Mouse (Mus musculus): Measurements from ENCODE around the gene Slc7a15. TPM values are rescaled to one million over a fixed set of nuclear protein-coding genes. Genes with fewer than 3 reads are reported as not detected.

Slc7a15 gene
- polyA plus RNA-seq, 1 experiment from 2014 or later, result 0.05 TPM

DNA sequence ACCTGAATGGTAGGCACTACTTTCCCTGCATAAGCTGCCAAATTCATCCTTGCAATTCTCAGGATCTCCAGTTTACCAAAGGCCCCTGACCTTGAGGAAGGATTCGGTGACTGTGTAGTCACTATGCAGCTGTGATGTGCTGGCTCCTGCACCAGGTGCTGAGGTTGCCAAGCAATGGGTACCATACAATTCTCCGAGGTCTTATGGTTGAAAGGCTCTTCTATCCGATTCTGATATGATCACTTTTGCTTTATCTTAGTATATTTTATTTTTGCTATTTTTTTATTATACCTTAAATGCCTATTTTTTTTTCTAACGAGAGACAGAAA lies 110.2 kb downstream of the Slc7a15 start:
- no peaks in the 10 kb centered on the region for H3K27me3 ChIP-seq (ENCODE audit: insufficient read depth, low read length)
- TF ChIP-seq CTCF (IDR thresholded peaks at IDR 0.05; ENCODE audit: low read depth), result no peak
- no peak overlapping the region for H3K27ac ChIP-seq
- no peaks in the 10 kb centered on the region for H3K9me3 ChIP-seq (replicated peaks; ENCODE audit: low read length)
- no peak overlapping the region for H3K9ac ChIP-seq (ENCODE audit: low read depth, low read length)
- DNase-seq (ENCODE audit: low spot score) (no peak), ATAC-seq (replicated peaks; ENCODE audit: low FRiP score, low read depth) (peak; percentile 25; the same call in 1 of the 2 replicates)
- no peak overlapping the region for H3K4me2 ChIP-seq (ENCODE audit: low read length)
- 0 out of 2 replicates have a peak, but pooled peaks cover 5% of the 10 kb centered on the region for H3K4me1 ChIP-seq (replicated peaks; ENCODE audit: insufficient read depth, low read length)
- H3K36me3 ChIP-seq (ENCODE audit: insufficient read depth, low read length), result no peaks in the 10 kb centered on the region
- WGBS, result 79% methylated on average over 4 of the region's 4 CpGs
- no peak overlapping the region for H3K4me3 ChIP-seq (replicated peaks; ENCODE audit: low read depth, low read length)

DNA sequence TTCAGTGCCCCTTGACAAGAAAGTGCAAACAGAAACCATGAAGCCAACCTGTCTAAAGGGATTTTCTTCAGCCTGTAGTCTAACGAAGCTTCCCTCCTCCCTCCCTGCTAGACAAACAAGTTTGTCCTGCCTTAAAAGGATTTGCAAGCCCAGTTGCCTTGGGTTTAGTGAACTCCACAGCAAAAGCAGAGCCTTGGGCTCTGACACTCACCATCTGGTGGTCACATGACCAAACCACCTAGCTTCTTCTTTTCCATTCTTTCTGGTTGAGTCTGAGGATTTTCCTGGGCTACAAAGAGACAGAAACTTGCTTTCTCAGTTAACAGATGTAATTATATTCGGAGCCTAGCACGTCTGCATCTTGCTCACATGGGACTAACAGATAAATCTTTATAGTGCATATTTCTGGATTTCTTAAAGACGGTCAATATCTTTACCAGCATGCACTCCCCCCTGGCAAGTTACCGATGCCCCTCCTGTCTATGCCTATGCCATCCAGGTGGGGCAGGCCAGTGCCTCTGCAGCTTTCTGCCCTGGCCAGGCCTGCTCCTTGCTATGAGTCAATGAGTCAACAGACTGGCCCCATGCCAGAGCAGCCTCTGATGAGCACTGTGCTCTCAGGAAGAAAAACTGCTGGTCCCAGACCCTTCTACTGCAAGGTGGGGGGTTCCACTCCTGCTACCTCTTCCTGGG lies 110.8 kb downstream of the Slc7a15 start:
- no peaks in the 10 kb centered on the region for H3K36me3 ChIP-seq (ENCODE audit: insufficient read depth, low read length)
- 52% methylated on average over 5 of the region's 5 CpGs for WGBS
- DNase-seq (ENCODE audit: low spot score) (no peak), ATAC-seq (replicated peaks; ENCODE audit: low FRiP score, low read depth) (peak; percentile 85; the same call in 1 of the 2 replicates)
- 0 out of 2 replicates have a peak, but pooled peaks cover 5% of the 10 kb centered on the region for H3K4me1 ChIP-seq (replicated peaks; ENCODE audit: insufficient read depth, low read length)
- no peak overlapping the region for H3K4me2 ChIP-seq (ENCODE audit: low read length)
- no peak for TF ChIP-seq CTCF (IDR thresholded peaks at IDR 0.05; ENCODE audit: low read depth)
- H3K9ac ChIP-seq (ENCODE audit: low read depth, low read length), result no peak overlapping the region
- H3K27ac ChIP-seq, result no peak overlapping the region
- H3K9me3 ChIP-seq (replicated peaks; ENCODE audit: low read length), result no peaks in the 10 kb centered on the region
- H3K4me3 ChIP-seq (replicated peaks; ENCODE audit: low read depth, low read length), result no peak overlapping the region
- no peaks in the 10 kb centered on the region for H3K27me3 ChIP-seq (ENCODE audit: insufficient read depth, low read length)

DNA sequence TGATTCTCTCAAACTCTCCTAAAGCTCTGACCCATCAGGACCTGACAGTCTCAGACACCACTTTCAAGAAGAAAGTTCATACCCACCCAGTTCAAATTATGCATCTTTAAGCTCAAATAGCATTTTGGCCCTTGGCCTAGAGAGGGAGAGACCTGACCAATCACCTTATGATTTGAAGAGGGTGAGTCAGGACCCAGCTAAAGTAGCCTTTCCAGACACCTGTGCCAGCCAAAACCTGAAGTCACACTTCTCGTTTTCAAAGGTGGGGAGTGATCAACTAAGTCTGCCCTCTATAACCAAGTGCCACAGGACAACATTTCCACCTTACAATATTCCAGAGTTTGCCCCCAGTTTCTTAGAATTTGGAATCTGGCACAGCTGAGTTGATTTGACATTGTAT lies 111.6 kb downstream of the Slc7a15 start:
- ATAC-seq (replicated peaks; ENCODE audit: low FRiP score, low read depth) (no peak), DNase-seq (ENCODE audit: low spot score) (no peak)
- Histone ChIP-seq H3K4me3 (replicated peaks; ENCODE audit: low read depth, low read length) (no peak overlapping the region), H3K36me3 (ENCODE audit: insufficient read depth, low read length) (no peaks in the 10 kb centered on the region), H3K9me3 (replicated peaks; ENCODE audit: low read length) (no peaks in the 10 kb centered on the region), H3K4me2 (ENCODE audit: low read length) (no peak overlapping the region), H3K27ac (no peak overlapping the region), H3K27me3 (ENCODE audit: insufficient read depth, low read length) (no peaks in the 10 kb centered on the region), H3K4me1 (replicated peaks; ENCODE audit: insufficient read depth, low read length) (0 out of 2 replicates have a peak, but pooled peaks cover 5% of the 10 kb centered on the region), H3K9ac (ENCODE audit: low read depth, low read length) (no peak overlapping the region)
- 73% methylated on average over 1 of the region's 1 CpGs for WGBS
- TF ChIP-seq CTCF (IDR thresholded peaks at IDR 0.05; ENCODE audit: low read depth), result no peak

DNA sequence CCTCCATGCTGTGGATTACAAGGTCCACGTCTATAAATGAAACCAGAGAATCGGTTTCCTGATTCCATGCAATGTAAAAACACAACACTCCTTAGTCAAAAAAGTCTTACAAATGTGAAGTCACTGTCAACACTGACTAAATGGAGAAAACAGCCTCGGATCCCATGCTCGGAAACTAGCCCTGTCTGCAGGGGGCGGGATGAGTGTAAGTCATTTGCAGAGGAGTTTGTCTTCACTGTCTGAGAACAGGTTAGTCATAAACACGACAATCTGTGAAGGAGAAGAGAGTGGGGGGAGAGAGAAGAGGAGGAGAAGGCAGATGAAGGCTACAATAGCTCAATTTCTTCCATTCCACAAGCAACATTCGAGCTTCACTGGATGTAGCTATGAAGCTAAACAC lies 113.6 kb downstream of the Slc7a15 start:
- Histone ChIP-seq H3K9me3 (replicated peaks; ENCODE audit: low read length) (no peaks in the 10 kb centered on the region), H3K4me3 (replicated peaks; ENCODE audit: low read depth, low read length) (no peak overlapping the region), H3K4me2 (ENCODE audit: low read length) (no peak overlapping the region), H3K4me1 (replicated peaks; ENCODE audit: insufficient read depth, low read length) (0 out of 2 replicates have a peak, but pooled peaks cover 5% of the 10 kb centered on the region), H3K27ac (no peak overlapping the region), H3K9ac (ENCODE audit: low read depth, low read length) (no peak overlapping the region), H3K36me3 (ENCODE audit: insufficient read depth, low read length) (no peaks in the 10 kb centered on the region), H3K27me3 (ENCODE audit: insufficient read depth, low read length) (no peaks in the 10 kb centered on the region)
- ATAC-seq (replicated peaks; ENCODE audit: low FRiP score, low read depth), result no peak
- no peak for DNase-seq (ENCODE audit: low spot score)
- 71% methylated on average over 7 of the region's 7 CpGs for WGBS
- TF ChIP-seq CTCF (IDR thresholded peaks at IDR 0.05; ENCODE audit: low read depth), result no peak

DNA sequence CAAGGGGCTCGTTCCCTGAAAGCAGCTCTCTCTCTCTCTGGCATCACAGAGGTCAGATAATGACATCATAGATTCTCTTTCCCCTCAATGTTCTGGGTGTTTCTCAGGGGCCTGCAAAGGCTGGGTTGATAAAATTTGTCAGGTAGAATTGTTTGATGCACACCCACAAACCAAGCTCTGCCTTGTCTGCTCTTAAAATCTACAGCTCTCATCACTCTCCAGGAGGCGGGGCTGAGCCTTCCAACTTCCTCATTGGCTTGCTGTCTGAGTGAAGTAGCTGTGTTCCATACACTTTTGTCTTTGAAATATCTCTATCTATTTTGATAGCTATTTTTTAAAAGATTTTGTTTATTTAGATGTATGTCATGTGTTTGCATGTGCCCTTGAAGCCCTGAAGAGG lies 116.7 kb downstream of the Slc7a15 start:
- H3K9ac ChIP-seq (ENCODE audit: low read depth, low read length), result no peak overlapping the region
- H3K9me3 ChIP-seq (replicated peaks; ENCODE audit: low read length), result no peaks in the 10 kb centered on the region
- no peak overlapping the region for H3K4me3 ChIP-seq (replicated peaks; ENCODE audit: low read depth, low read length)
- TF ChIP-seq CTCF (IDR thresholded peaks at IDR 0.05; ENCODE audit: low read depth), result no peak
- no peaks in the 10 kb centered on the region for H3K4me1 ChIP-seq (replicated peaks; ENCODE audit: insufficient read depth, low read length)
- no peaks in the 10 kb centered on the region for H3K27me3 ChIP-seq (ENCODE audit: insufficient read depth, low read length)
- H3K27ac ChIP-seq, result no peak overlapping the region
- H3K4me2 ChIP-seq (ENCODE audit: low read length), result no peak overlapping the region
- no peaks in the 10 kb centered on the region for H3K36me3 ChIP-seq (ENCODE audit: insufficient read depth, low read length)
- WGBS, result 79% methylated on average over 2 of the region's 2 CpGs
- DNase-seq (ENCODE audit: low spot score) (no peak), ATAC-seq (replicated peaks; ENCODE audit: low FRiP score, low read depth) (no peak)

Other genes starting within 250 kb of the Slc7a15 start
- 48.3 and 53.6 TPM in 2 replicates for gene Rhob, start 99.1 kb downstream of the Slc7a15 start, polyA plus RNA-seq (2015; fragmentation: Nextera tagmentation; extraction: Ambion mirVana)
- 35.5 and 39.5 TPM in 2 replicates for gene Pum2, start 75.1 kb upstream of the Slc7a15 start, polyA plus RNA-seq (2015; fragmentation: Nextera tagmentation; extraction: Ambion mirVana)
- 39.0 and 41.9 TPM in 2 replicates for gene Sdc1, start 172.3 kb upstream of the Slc7a15 start, polyA plus RNA-seq (2015; fragmentation: Nextera tagmentation; extraction: Ambion mirVana)